Mouse (Mus musculus) heart, postnatal 0 days (tissue): ENCODE data around the gene Ssrp1.

ENCODE experiments used
- CTCF ChIP-seq: IDR thresholded peaks from 2 replicates; pipeline ENCODE4 v1.5.1; 2016; ENCODE audit warnings: antibody characterized with exemption, control low read depth, low read depth
- EP300 ChIP-seq: IDR thresholded peaks from 2 replicates; pipeline ENCODE4 v1.6.1; 2016; ENCODE audit warnings: antibody characterized with exemption, low read depth

GRCm38 (mm10) chr2:85088716-85089646 lies 51.9 kb downstream of the Ssrp1 start:
- TF ChIP-seq CTCF (no peak), EP300 (no peak)
